Mouse (Mus musculus): ENCODE results near the gene Hoxb6. TPM values are rescaled to one million over a fixed set of nuclear protein-coding genes. Genes with fewer than 3 reads are reported as not detected.

Hoxb6 gene
- polyA plus RNA-seq, 1 experiment from 2014 or later = 0.31 TPM

- peak; percentile 73 for DNase-seq (ENCODE audit: low spot score)
- Histone ChIP-seq H3K36me3 (no peaks in the 10 kb centered on the region), H3K27me3 (ENCODE audit: insufficient read depth, poor library complexity, severe bottlenecking) (peaks cover 100% of the 10 kb centered on the region), H3K4me1 (replicated peaks) (peaks cover 27% of the 10 kb centered on the region), H3K9me3 (no peaks in the 10 kb centered on the region), H3K4me3 (no peak overlapping the region; the same call in 1 of the 2 replicates), H3K27ac (no peak overlapping the region)
- WGBS = under 1% methylated on average over 49 of the region's 49 CpGs
Observed at GRCm38 (mm10) chr11:96282795-96283430, 9.4 kb upstream of the Hoxb6 start.

GRCm38 (mm10) chr11:96284041-96284749, 8.1 kb upstream of the Hoxb6 start:
- peak; percentile 68 for DNase-seq (ENCODE audit: low spot score)
- under 1% methylated on average over 49 of the region's 49 CpGs for WGBS
- no peaks in the 10 kb centered on the region for H3K9me3 ChIP-seq

GRCm38 (mm10) chr11:96284774-96285734, 7.2 kb upstream of the Hoxb6 start:
- H3K27me3 ChIP-seq (ENCODE audit: insufficient read depth, poor library complexity, severe bottlenecking) = peaks cover 100% of the 10 kb centered on the region
- H3K4me3 ChIP-seq = peak overlapping the region; percentile 40
- H3K4me1 ChIP-seq (replicated peaks) = peaks cover 27% of the 10 kb centered on the region
- WGBS = under 1% methylated on average over 36 of the region's 37 CpGs
- DNase-seq (ENCODE audit: low spot score) = no peak
- H3K36me3 ChIP-seq = no peaks in the 10 kb centered on the region
- H3K27ac ChIP-seq = no peak overlapping the region
- no peaks in the 10 kb centered on the region for H3K9me3 ChIP-seq

More at GRCm38 (mm10) chr11:96284041-96284749, 8.1 kb upstream of the Hoxb6 start:
- no peaks in the 10 kb centered on the region for H3K36me3 ChIP-seq
- peaks cover 27% of the 10 kb centered on the region for H3K4me1 ChIP-seq (replicated peaks)
- peak overlapping the region; percentile 40 for H3K4me3 ChIP-seq
- H3K27me3 ChIP-seq (ENCODE audit: insufficient read depth, poor library complexity, severe bottlenecking) = peaks cover 100% of the 10 kb centered on the region
- no peak overlapping the region for H3K27ac ChIP-seq

GRCm38 (mm10) chr11:96285771-96286738, 6.2 kb upstream of the Hoxb6 start, which contains the start of gene Hoxb7:
Gene Hoxb7, plus strand, starts transcription at chr11:96286623.
- H3K36me3 ChIP-seq = no peaks in the 10 kb centered on the region
- H3K4me1 ChIP-seq (replicated peaks) = peaks cover 27% of the 10 kb centered on the region
- DNase-seq (ENCODE audit: low spot score) = peak; percentile 56
- no peak within 1 kb of the TSS for H3K27ac ChIP-seq
- H3K9me3 ChIP-seq = no peaks in the 10 kb centered on the region
- peaks cover 100% of the 10 kb centered on the region for H3K27me3 ChIP-seq (ENCODE audit: insufficient read depth, poor library complexity, severe bottlenecking)
- under 1% methylated on average over 43 of the region's 43 CpGs for WGBS
- peak within 1 kb of the TSS; percentile 37 for H3K4me3 ChIP-seq

GRCm38 (mm10) chr11:96286739-96287385, 5.4 kb upstream of the Hoxb6 start:
- H3K27me3 ChIP-seq (ENCODE audit: insufficient read depth, poor library complexity, severe bottlenecking) = peaks cover 100% of the 10 kb centered on the region
- peak overlapping the region; percentile 37 for H3K4me3 ChIP-seq
- peaks cover 27% of the 10 kb centered on the region for H3K4me1 ChIP-seq (replicated peaks)
- peak; percentile 58 for DNase-seq (ENCODE audit: low spot score)
- WGBS = under 1% methylated on average over 55 of the region's 55 CpGs
- H3K27ac ChIP-seq = no peak overlapping the region
- H3K9me3 ChIP-seq = no peaks in the 10 kb centered on the region
- no peaks in the 10 kb centered on the region for H3K36me3 ChIP-seq

GRCm38 (mm10) chr11:96287411-96287810, 4.9 kb upstream of the Hoxb6 start:
- Histone ChIP-seq H3K27ac (no peak overlapping the region), H3K27me3 (ENCODE audit: insufficient read depth, poor library complexity, severe bottlenecking) (peaks cover 100% of the 10 kb centered on the region), H3K36me3 (no peaks in the 10 kb centered on the region), H3K9me3 (no peaks in the 10 kb centered on the region), H3K4me3 (no peak overlapping the region), H3K4me1 (replicated peaks) (peaks cover 27% of the 10 kb centered on the region)
- no peak for DNase-seq (ENCODE audit: low spot score)
- under 1% methylated on average over 9 of the region's 9 CpGs for WGBS

GRCm38 (mm10) chr11:96288455-96289221, 3.6 kb upstream of the Hoxb6 start:
- WGBS = 5% methylated on average over 1 of the region's 1 CpGs
- Histone ChIP-seq H3K36me3 (no peaks in the 10 kb centered on the region), H3K4me1 (replicated peaks) (peaks cover 22% of the 10 kb centered on the region), H3K27me3 (ENCODE audit: insufficient read depth, poor library complexity, severe bottlenecking) (peaks cover 100% of the 10 kb centered on the region), H3K9me3 (no peaks in the 10 kb centered on the region), H3K4me3 (no peak overlapping the region), H3K27ac (no peak overlapping the region)
- no peak for DNase-seq (ENCODE audit: low spot score)

GRCm38 (mm10) chr11:96289293-96289692, 3.0 kb upstream of the Hoxb6 start:
- peaks cover 100% of the 10 kb centered on the region for H3K27me3 ChIP-seq (ENCODE audit: insufficient read depth, poor library complexity, severe bottlenecking)
- H3K4me1 ChIP-seq (replicated peaks) = peaks cover 17% of the 10 kb centered on the region
- 1% methylated on average over 21 of the region's 21 CpGs for WGBS
- no peak overlapping the region for H3K27ac ChIP-seq
- no peaks in the 10 kb centered on the region for H3K9me3 ChIP-seq
- no peak overlapping the region for H3K4me3 ChIP-seq
- DNase-seq (ENCODE audit: low spot score) = no peak
- no peaks in the 10 kb centered on the region for H3K36me3 ChIP-seq

GRCm38 (mm10) chr11:96289837-96290236, 2.4 kb upstream of the Hoxb6 start:
- Histone ChIP-seq H3K4me1 (replicated peaks) (peaks cover 12% of the 10 kb centered on the region), H3K27ac (no peak overlapping the region), H3K27me3 (ENCODE audit: insufficient read depth, poor library complexity, severe bottlenecking) (peaks cover 100% of the 10 kb centered on the region), H3K9me3 (no peaks in the 10 kb centered on the region), H3K36me3 (no peaks in the 10 kb centered on the region), H3K4me3 (no peak overlapping the region)
- no peak for DNase-seq (ENCODE audit: low spot score)
- 8% methylated on average over 6 of the region's 6 CpGs for WGBS

- WGBS = 2% methylated on average over 17 of the region's 17 CpGs
- no peak for DNase-seq (ENCODE audit: low spot score)
- Histone ChIP-seq H3K27ac (no peak overlapping the region), H3K27me3 (ENCODE audit: insufficient read depth, poor library complexity, severe bottlenecking) (peaks cover 100% of the 10 kb centered on the region), H3K9me3 (no peaks in the 10 kb centered on the region), H3K36me3 (no peaks in the 10 kb centered on the region), H3K4me1 (replicated peaks) (peaks cover 6% of the 10 kb centered on the region), H3K4me3 (no peak overlapping the region)
Observed at GRCm38 (mm10) chr11:96290705-96291355, 1.4 kb upstream of the Hoxb6 start.
